Mouse (Mus musculus) monocyte, adult 5-6 weeks (primary cell): Measurements from ENCODE around the gene H2afv. TPM values are rescaled to one million over a fixed set of nuclear protein-coding genes. Genes with fewer than 3 reads are reported as not detected.
"Not testable (repeated sequence)": the region's sequence is repeated elsewhere in the genome, so short reads cannot be mapped to it uniquely, and the experiment has no call there.

Source experiments
- ATAC-seq: fragments of 153-309, 156-312 bp; replicated peaks from 2 replicates; pipeline ENCODE4 v1.8.0; 2017; ENCODE audit warnings: mild to moderate bottlenecking; ENCODE audit not compliant: low TSS enrichment, insufficient number of reproducible peaks, severe bottlenecking, poor library complexity, low FRiP score
- total RNA-seq: library from RNA; stranded (forward); fragments of 200-1000, 200-491, 200-594 nt; gene quantifications from 3 replicates; pipeline ENCODE4 v1.2.3, GENCODE M21; 2017

The H2afv gene
- total RNA-seq, 1 experiment from 2014 or later: 31.2 TPM

GRCm38 (mm10) chr11:6472076-6472475, 27.8 kb upstream of the H2afv start:
- ATAC-seq: no peak

GRCm38 (mm10) chr11:6471493-6471892, 27.2 kb upstream of the H2afv start:
- ATAC-seq: no peak

- ATAC-seq: no peak
These were observed 26.8 kb upstream of the H2afv start for GRCm38 (mm10) chr11:6471054-6471453.

- ATAC-seq: no peak
These were observed 24.3 kb upstream of the H2afv start for GRCm38 (mm10) chr11:6468541-6468940.

- peak; percentile 78; the same call in 1 of the 2 replicates for ATAC-seq
These were observed 20.9 kb upstream of the H2afv start for GRCm38 (mm10) chr11:6465122-6465521.

GRCm38 (mm10) chr11:6463159-6463837, 19.1 kb upstream of the H2afv start:
- ATAC-seq: no peak

GRCm38 (mm10) chr11:6456083-6456482, 11.8 kb upstream of the H2afv start:
- ATAC-seq: no peak

GRCm38 (mm10) chr11:6448155-6448554, 3.9 kb upstream of the H2afv start:
- ATAC-seq: not testable (repeated sequence)

GRCm38 (mm10) chr11:6447493-6447892, 3.2 kb upstream of the H2afv start:
- ATAC-seq: no peak

GRCm38 (mm10) chr11:6445951-6446350, 1.7 kb upstream of the H2afv start:
- no peak for ATAC-seq

- ATAC-seq: no peak
These were observed 1.2 kb upstream of the H2afv start for GRCm38 (mm10) chr11:6445441-6445840.

GRCm38 (mm10) chr11:6443727-6444076, 541 bp downstream of the H2afv start:
- no peak for ATAC-seq

- ATAC-seq: no peak
These were observed 1.1 kb downstream of the H2afv start for GRCm38 (mm10) chr11:6443102-6443501.

GRCm38 (mm10) chr11:6442566-6442965, 1.7 kb downstream of the H2afv start:
- no peak for ATAC-seq

- no peak for ATAC-seq
These were observed 4.1 kb downstream of the H2afv start for GRCm38 (mm10) chr11:6440171-6440570.

- no peak for ATAC-seq
These were observed 6.6 kb downstream of the H2afv start for GRCm38 (mm10) chr11:6437667-6438066.

GRCm38 (mm10) chr11:6436442-6436841, 7.8 kb downstream of the H2afv start:
- peak; percentile 96 for ATAC-seq

GRCm38 (mm10) chr11:6430186-6430585, 14.1 kb downstream of the H2afv start:
- ATAC-seq: no peak

GRCm38 (mm10) chr11:6420722-6421350, 23.4 kb downstream of the H2afv start:
- ATAC-seq: no peak

GRCm38 (mm10) chr11:6420283-6420703, 23.9 kb downstream of the H2afv start:
- ATAC-seq: no peak
